29 mouse cellular contexts compared by ENCODE assay signal in genomic region chr3:148731436-148731835, GRCm38 (mm10).
"Had no signal": no experiment of that assay in that cellular context is flagged by ENCODE, and none has a peak within 500 bp of the region (broad histone marks: within the 10 kb centered on the region; RNA-seq: fewer than 3 reads in every experiment).

No protein-coding gene starts in this region.

- H3K4me3 ChIP-seq: left cerebral cortex, adult 2 months; limb, embryonic 10.5 days; limb, embryonic 12.5 days; limb, embryonic 13.5 days; limb, embryonic 15.5 days; liver, embryonic 12.5 days; liver, embryonic 13.5 days; liver, embryonic 15.5 days; lung, embryonic 15.5 days; megakaryocyte, embryonic 14.5 days; midbrain, embryonic 10.5 days; midbrain, embryonic 12.5 days; midbrain, embryonic 13.5 days; midbrain, embryonic 15.5 days; myocyte had no signal

- H3K9me3 ChIP-seq: limb, embryonic 10.5 days; limb, embryonic 12.5 days; limb, embryonic 13.5 days; limb, embryonic 15.5 days; liver, embryonic 12.5 days; liver, embryonic 13.5 days; liver, embryonic 15.5 days; lung, embryonic 15.5 days; megakaryocyte, embryonic 14.5 days; midbrain, embryonic 10.5 days; midbrain, embryonic 12.5 days; midbrain, embryonic 13.5 days; midbrain, embryonic 15.5 days had no signal

- H3K4me2 ChIP-seq: limb, embryonic 12.5 days; limb, embryonic 13.5 days; limb, embryonic 15.5 days; liver, embryonic 11.5 days; liver, embryonic 12.5 days; liver, embryonic 13.5 days; liver, embryonic 15.5 days; lung, embryonic 14.5 days; lung, embryonic 15.5 days; midbrain, embryonic 11.5 days; midbrain, embryonic 12.5 days; midbrain, embryonic 13.5 days; midbrain, embryonic 15.5 days had no signal

- H3K27me3 ChIP-seq: limb, embryonic 12.5 days; limb, embryonic 13.5 days; limb, embryonic 15.5 days; liver, embryonic 12.5 days; liver, embryonic 13.5 days; liver, embryonic 15.5 days; lung, embryonic 15.5 days; midbrain, embryonic 13.5 days; midbrain, embryonic 15.5 days had no signal

- DNase-seq: left cerebral cortex, postnatal 4 days; liver, embryonic 13.5 days; liver, postnatal 0 days; lung, adult 18-20 months; lung, adult 2 months; lung, embryonic 14.5 days; lung, postnatal 10 days; lung, postnatal 14 days; lung, postnatal 36 days; lung, postnatal 4 days; midbrain, embryonic 14.5 days had no signal

- H3K9ac ChIP-seq: limb, embryonic 12.5 days; limb, embryonic 13.5 days; limb, embryonic 15.5 days; liver, embryonic 12.5 days; liver, embryonic 13.5 days; liver, embryonic 14.5 days; liver, embryonic 15.5 days; liver, postnatal 0 days; lung, embryonic 14.5 days; lung, embryonic 15.5 days; midbrain, embryonic 12.5 days; midbrain, embryonic 13.5 days; midbrain, embryonic 15.5 days had no signal

- H3K27ac ChIP-seq: left cerebral cortex, adult 2 months; limb, embryonic 10.5 days; limb, embryonic 12.5 days; limb, embryonic 13.5 days; limb, embryonic 15.5 days; liver, embryonic 12.5 days; liver, embryonic 13.5 days; liver, embryonic 14.5 days; liver, embryonic 15.5 days; lung, embryonic 15.5 days; macrophage; midbrain, embryonic 10.5 days; midbrain, embryonic 12.5 days; midbrain, embryonic 13.5 days; midbrain, embryonic 15.5 days had no signal

- H3K4me1 ChIP-seq: liver, embryonic 12.5 days; liver, embryonic 13.5 days; liver, embryonic 15.5 days had no signal

- H3K36me3 ChIP-seq: limb, embryonic 10.5 days; limb, embryonic 12.5 days; limb, embryonic 13.5 days; limb, embryonic 15.5 days; liver, embryonic 12.5 days; liver, embryonic 13.5 days; liver, embryonic 15.5 days; lung, embryonic 15.5 days; midbrain, embryonic 10.5 days; midbrain, embryonic 12.5 days; midbrain, embryonic 13.5 days; midbrain, embryonic 15.5 days had no signal
